Mouse (Mus musculus) liver, postnatal 0 days (tissue): ENCODE measurements around the gene Gpr146. TPM values are rescaled to one million over a fixed set of nuclear protein-coding genes. Genes with fewer than 3 reads are reported as not detected.

Experiments
- ATAC-seq: fragments of 200-750 bp; cut with Nextera tagmentation; 2 replicates; pipeline ENCODE4 v1.8.0; 2017; ENCODE audit warnings: mild to moderate bottlenecking, moderate library complexity
- DNase-seq: peaks from one replicate; pipeline ENCODE4 v3.0.0-alpha.2; 2016
- H3K27ac ChIP-seq: fragments of 300-500 bp; sonication (generic); 2 replicates; pipeline ENCODE4 v1.5.1; 2014; ENCODE audit warnings: antibody characterized with exemption, moderate library complexity, mild to moderate bottlenecking, low read depth
- H3K27me3 ChIP-seq: fragments of 300-500 bp; sonication (generic); 2 replicates; pipeline ENCODE4 v1.6.1; 2014; ENCODE audit warnings: low read length, control low read depth, mixed read lengths; ENCODE audit not compliant: insufficient read depth
- H3K36me3 ChIP-seq: fragments of 300-500 bp; sonication (generic); replicated peaks from 2 replicates; pipeline ENCODE4 v1.6.1; 2014; ENCODE audit warnings: mild to moderate bottlenecking, control low read depth, low read length, moderate library complexity, mixed read lengths; ENCODE audit not compliant: insufficient read depth
- H3K4me1 ChIP-seq: fragments of 300-500 bp; sonication (generic); 2 replicates; pipeline ENCODE4 v1.6.1; 2014; ENCODE audit warnings: antibody characterized with exemption, mild to moderate bottlenecking, control low read depth; ENCODE audit not compliant: insufficient read depth
- H3K4me2 ChIP-seq: fragments of 300-500 bp; sonication (generic); 2 replicates; pipeline ENCODE4 v1.6.1; 2014; ENCODE audit warnings: low read depth, mild to moderate bottlenecking, low read length, moderate library complexity, mixed read lengths
- H3K4me3 ChIP-seq: fragments of 300-500 bp; sonication (generic); 2 replicates; pipeline ENCODE4 v1.5.1; 2014; ENCODE audit warnings: low read depth, low read length
- H3K9ac ChIP-seq: fragments of 300-500 bp; sonication (generic); replicated peaks from 2 replicates; pipeline ENCODE4 v1.6.1; 2014; ENCODE audit warnings: mild to moderate bottlenecking, moderate library complexity
- H3K9me3 ChIP-seq: fragments of 300-500 bp; sonication (generic); 2 replicates; pipeline ENCODE4 v1.6.1; 2016; ENCODE audit warnings: mild to moderate bottlenecking, control low read depth, low read length, mixed read lengths
- CTCF ChIP-seq: sonication (generic); IDR thresholded peaks from 2 replicates; pipeline ENCODE4 v1.5.1; 2016; ENCODE audit warnings: antibody characterized with exemption, low read depth
- EP300 ChIP-seq: IDR thresholded peaks from 2 replicates; pipeline ENCODE4 v1.6.1; 2016; ENCODE audit warnings: antibody characterized with exemption, low read depth, mild to moderate bottlenecking
- WGBS: fragments of 180-500 bp; shearing (Covaris S2); extraction: QIAGEN DNeasy Blood & Tissue Kit; methylation state at CpG from one replicate; pipeline ENCODE4 v1.1.7; 2014; ENCODE audit not compliant: insufficient replicate concordance; 5-methylcytosine and 5-hydroxymethylcytosine counted together
- polyA plus RNA-seq: library from polyadenylated mRNA; unstranded; fragments of >200 nt; fragmentation: Nextera tagmentation; extraction: Ambion mirVana; gene quantifications from 2 replicates; pipeline ENCODE4 v1.2.1, GENCODE M21; 2015

The Gpr146 gene
- polyA plus RNA-seq, 1 experiment from 2014 or later = 14.7 TPM

GRCm38 (mm10) chr5:139374841-139375240, 2.7 kb upstream of the Gpr146 start:
- H3K9me3 ChIP-seq = no peaks in the 10 kb centered on the region
- no peak overlapping the region for H3K4me2 ChIP-seq
- no peaks in the 10 kb centered on the region for H3K36me3 ChIP-seq
- no peak overlapping the region for H3K4me3 ChIP-seq
- no peak for TF ChIP-seq CTCF
- DNase-seq (no peak), ATAC-seq (no peak)
- H3K27ac ChIP-seq = no peak overlapping the region
- 90% methylated on average over 2 of the region's 2 CpGs for WGBS
- peaks cover 75% of the 10 kb centered on the region for H3K4me1 ChIP-seq
- no peaks in the 10 kb centered on the region for H3K27me3 ChIP-seq
- H3K9ac ChIP-seq = no peak overlapping the region

GRCm38 (mm10) chr5:139378271-139378556, 717 bp downstream of the Gpr146 start:
- Histone ChIP-seq H3K4me2 (0 out of 2 replicates have a peak overlapping the region, but pooled peaks have one; percentile 53), H3K36me3 (no peaks in the 10 kb centered on the region), H3K4me1 (peaks cover 74% of the 10 kb centered on the region), H3K27ac (peak overlapping the region; percentile 99), H3K4me3 (no peak overlapping the region), H3K9me3 (no peaks in the 10 kb centered on the region), H3K9ac (peak overlapping the region; percentile 40; the same call in 1 of the 2 replicates), H3K27me3 (no peaks in the 10 kb centered on the region)
- TF ChIP-seq CTCF (no peak), EP300 (no peak)
- WGBS = 60% methylated on average over 7 of the region's 7 CpGs
- no peak for DNase-seq
- no peak for ATAC-seq

GRCm38 (mm10) chr5:139378986-139379629, 1.6 kb downstream of the Gpr146 start:
- H3K4me1 ChIP-seq = peaks cover 75% of the 10 kb centered on the region
- H3K27ac ChIP-seq = peak overlapping the region; percentile 99
- WGBS = 14% methylated on average over 21 of the region's 21 CpGs
- H3K9me3 ChIP-seq = no peaks in the 10 kb centered on the region
- peaks cover 4% of the 10 kb centered on the region for H3K36me3 ChIP-seq
- H3K4me3 ChIP-seq = peak overlapping the region; percentile 82; the same call in 1 of the 2 replicates
- TF ChIP-seq CTCF (no peak), EP300 (no peak)
- ATAC-seq (no peak), DNase-seq (peak; percentile 57)
- peak overlapping the region; percentile 83 for H3K9ac ChIP-seq
- peak overlapping the region; percentile 82 for H3K4me2 ChIP-seq
- H3K27me3 ChIP-seq = no peaks in the 10 kb centered on the region

- Histone ChIP-seq H3K4me2 (peak overlapping the region; percentile 82), H3K9ac (peak overlapping the region; percentile 83), H3K9me3 (no peaks in the 10 kb centered on the region), H3K4me3 (peak overlapping the region; percentile 82), H3K27ac (peak overlapping the region; percentile 99), H3K4me1 (peaks cover 76% of the 10 kb centered on the region), H3K27me3 (no peaks in the 10 kb centered on the region), H3K36me3 (peaks cover 4% of the 10 kb centered on the region)
- no peak for DNase-seq
- 10% methylated on average over 8 of the region's 8 CpGs for WGBS
- no peak; the same call in 1 of the 2 replicates for ATAC-seq
- TF ChIP-seq CTCF (no peak), EP300 (no peak; the same call in 1 of the 2 replicates)
These were observed 2.4 kb downstream of the Gpr146 start for GRCm38 (mm10) chr5:139379771-139380384.

- Histone ChIP-seq H3K4me3 (peak overlapping the region; percentile 82), H3K27ac (peak overlapping the region; percentile 99), H3K9me3 (no peaks in the 10 kb centered on the region), H3K9ac (peak overlapping the region; percentile 83), H3K4me2 (peak overlapping the region; percentile 82), H3K4me1 (peaks cover 84% of the 10 kb centered on the region), H3K27me3 (no peaks in the 10 kb centered on the region), H3K36me3 (peaks cover 11% of the 10 kb centered on the region)
- TF ChIP-seq CTCF = no peak
- TF ChIP-seq EP300 = no peak
- DNase-seq = peak; percentile 97
- WGBS = 2% methylated on average over 50 of the region's 73 CpGs
- peak; percentile 73 for ATAC-seq
These were observed 3.1 kb downstream of the Gpr146 start for GRCm38 (mm10) chr5:139380385-139381248.
